Mouse (Mus musculus): Measurements from ENCODE around the gene Fermt1.

DNA sequence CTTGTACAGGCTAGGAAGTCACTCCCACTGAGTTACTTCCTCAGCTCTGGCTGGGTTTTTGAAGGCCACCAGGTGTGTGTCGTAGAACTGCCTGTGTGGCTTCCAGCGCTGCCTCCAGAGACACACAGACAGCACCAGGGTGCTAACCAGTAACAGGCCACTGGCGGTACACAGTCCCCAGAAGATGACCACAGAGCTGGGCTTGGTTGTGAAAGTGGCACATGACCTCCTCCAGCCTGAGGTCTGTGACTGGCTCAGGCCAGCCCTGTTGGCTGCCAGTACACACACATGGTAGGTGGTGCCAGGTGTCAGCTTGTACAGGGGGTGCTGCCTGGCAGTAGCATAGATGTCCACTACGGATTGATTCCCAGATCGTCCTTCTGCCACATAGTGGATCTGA, 76.0 kb downstream of the Fermt1 start:
- no peak for TF ChIP-seq EP300 (IDR thresholded peaks at IDR 0.05; ENCODE audit: insufficient read depth, low read depth, low read length)
- no peak for TF ChIP-seq CTCF (IDR thresholded peaks at IDR 0.05; ENCODE audit: low read depth, low read length)

All from ES-Bruce4 (cell line).